Mouse (Mus musculus) adrenal gland, adult 18-20 months (tissue): ENCODE results near the gene Rab11fip5. TPM values are rescaled to one million over a fixed set of nuclear protein-coding genes. Genes with fewer than 3 reads are reported as not detected.

Experiments
- microRNA-seq, 2 experiments: library from miRNA; unstranded; fragments of <30 nt; microRNA quantifications; one replicate each; pipeline ENCODE4 v1.2.0; 2021; ENCODE audit warnings: borderline number of aligned reads in 2 of 2
- total RNA-seq, 2 experiments: library from RNA; stranded (reverse); gene quantifications; 1 replicate in 1 of 2; 2 replicates in 1 of 2; pipeline ENCODE4 v1.2.3; 2021

Rab11fip5 gene
- total RNA-seq, 2 experiments from 2014 or later, result 26.1 to 29.2 TPM

Small RNA genes lying within 50 kb of the gene (microRNA-seq; reads per million reads assigned to microRNA genes)
- 0 reads per million in 2 experiments for gene Mir705

Other genes with a start within 250 kb of the Rab11fip5 start
- gene Spr, start 236.9 kb downstream of the Rab11fip5 start, total RNA-seq, result 10 to 100 TPM; 67.1 to 77.5 TPM
- not detected for gene Emx1, start 187.2 kb downstream of the Rab11fip5 start, total RNA-seq
- 10 to 100 TPM; 20.0 to 35.9 TPM for gene Sfxn5, start 41.2 kb downstream of the Rab11fip5 start, total RNA-seq
- not detected for gene Noto, start 49.3 kb upstream of the Rab11fip5 start, total RNA-seq
- gene Smyd5, start 57.4 kb upstream of the Rab11fip5 start, total RNA-seq, result 10 to 100 TPM; 39.8 to 43.2 TPM
- gene Cct7, start 76.9 kb upstream of the Rab11fip5 start, total RNA-seq, result 100 to 1,000 TPM; 282 to 319 TPM
- gene Pradc1, start 77.3 kb upstream of the Rab11fip5 start, total RNA-seq, result 10 to 100 TPM; 12.5 to 16.8 TPM
- gene Fbxo41, start 128.4 kb upstream of the Rab11fip5 start, total RNA-seq, result under 1 TPM; 0.56 to 0.58 TPM
- gene Egr4, start 139.0 kb upstream of the Rab11fip5 start, total RNA-seq, result not detected
- 1 to 10 TPM; 7.2 to 8.2 TPM for gene Alms1, start 212.9 kb upstream of the Rab11fip5 start, total RNA-seq